In genomic region chr11:83302526-83303251, GRCm38 (mm10) we compare ENCODE assay signal across 8 mouse cellular contexts. TPM values are rescaled to one million over a fixed set of nuclear protein-coding genes. Genes with fewer than 3 reads are reported as not detected.
A peak's percentile ranks its signal among the peaks of the same experiment; 100 is the strongest.
DNase-seq lines count a peak whose midpoint lies in the region; ATAC-seq and TF ChIP-seq lines count a peak whose summit lies in the region.

Gene Pex12, minus strand, starts transcription at chr11:83302586.

- peak; percentile 96 to 98 for DNase-seq in heart, postnatal 10 days
- peak; percentile 96 for DNase-seq in large intestine, adult 2 months (ENCODE audit: low read depth, low spot score)
- peak; percentile 96 for DNase-seq in liver, postnatal 0 days
- peak; percentile 96 for DNase-seq in testis, postnatal 10 days (ENCODE audit: low spot score)

- peak; percentile 25 for TF ChIP-seq POLR2A in ES-Bruce4 (IDR thresholded peaks at IDR 0.05; ENCODE audit: insufficient read depth, low read length)

- no peaks in the 10 kb centered on the region for H3K36me3 ChIP-seq in ES-Bruce4 (ENCODE audit: control insufficient read depth, insufficient read depth, low read length, poor library complexity, severe bottlenecking)
- no peaks in the 10 kb centered on the region for H3K36me3 ChIP-seq in forebrain, embryonic 13.5 days (ENCODE audit: poor library complexity, severe bottlenecking)
- H3K36me3 ChIP-seq in liver, postnatal 0 days (replicated peaks; ENCODE audit: insufficient read depth, low read length) = no peaks in the 10 kb centered on the region
- H3K36me3 ChIP-seq in neural tube, embryonic 14.5 days (ENCODE audit: control insufficient read depth, insufficient read depth, low read length) = no peaks in the 10 kb centered on the region

- no peaks in the 10 kb centered on the region for H3K9me3 ChIP-seq in ES-Bruce4 (replicated peaks; ENCODE audit: control insufficient read depth, insufficient read depth, low read length, poor library complexity, severe bottlenecking)
- H3K9me3 ChIP-seq in forebrain, embryonic 13.5 days (replicated peaks) = no peaks in the 10 kb centered on the region
- no peaks in the 10 kb centered on the region for H3K9me3 ChIP-seq in liver, postnatal 0 days (ENCODE audit: low read length)
- H3K9me3 ChIP-seq in neural tube, embryonic 14.5 days (ENCODE audit: control insufficient read depth, low read length) = no peaks in the 10 kb centered on the region

- no peaks in the 10 kb centered on the region for H3K27me3 ChIP-seq in ES-Bruce4 (ENCODE audit: control insufficient read depth, insufficient read depth, low read length, poor library complexity, severe bottlenecking)
- no peaks in the 10 kb centered on the region for H3K27me3 ChIP-seq in forebrain, embryonic 13.5 days
- no peaks in the 10 kb centered on the region for H3K27me3 ChIP-seq in liver, postnatal 0 days (ENCODE audit: insufficient read depth, low read length)
- H3K27me3 ChIP-seq in neural tube, embryonic 14.5 days (ENCODE audit: control insufficient read depth, insufficient read depth, low read length) = no peaks in the 10 kb centered on the region

- TF ChIP-seq CTCF in ES-Bruce4 (IDR thresholded peaks at IDR 0.05; ENCODE audit: low read depth, low read length) = no peak
- TF ChIP-seq CTCF in liver, postnatal 0 days (IDR thresholded peaks at IDR 0.05; ENCODE audit: low read depth) = no peak

- peak within 1 kb of the TSS; percentile 80 for H3K4me2 ChIP-seq in forebrain, embryonic 13.5 days
- H3K4me2 ChIP-seq in liver, postnatal 0 days (ENCODE audit: low read depth, low read length) = peak within 1 kb of the TSS; percentile 86
- H3K4me2 ChIP-seq in neural tube, embryonic 14.5 days (ENCODE audit: low read depth, low read length) = peak within 1 kb of the TSS; percentile 80

- peak; percentile 78 for ATAC-seq in cerebellum, adult (ENCODE audit: insufficient number of reproducible peaks, low FRiP score, low TSS enrichment)
- peak; percentile 84 for ATAC-seq in forebrain, embryonic 13.5 days
- ATAC-seq in liver, postnatal 0 days = peak; percentile 78
- peak; percentile 80 for ATAC-seq in neural tube, embryonic 14.5 days (ENCODE audit: low read depth)

- WGBS in forebrain, embryonic 13.5 days = under 1% methylated on average over 51 of the region's 51 CpGs
- under 1% methylated on average over 51 of the region's 51 CpGs for WGBS in large intestine, adult 2 months
- WGBS in liver, postnatal 0 days (ENCODE audit: insufficient replicate concordance) = under 1% methylated on average over 51 of the region's 51 CpGs
- 0% methylated on average over 51 of the region's 51 CpGs for WGBS in neural tube, embryonic 14.5 days

- H3K27ac ChIP-seq in ES-Bruce4 (ENCODE audit: insufficient read depth, low read length) = peak within 1 kb of the TSS; percentile 74
- H3K27ac ChIP-seq in forebrain, embryonic 13.5 days = peak within 1 kb of the TSS; percentile 95
- peak within 1 kb of the TSS; percentile 98 for H3K27ac ChIP-seq in liver, postnatal 0 days (ENCODE audit: low read depth)
- H3K27ac ChIP-seq in neural tube, embryonic 14.5 days (ENCODE audit: low read depth, low read length) = peak within 1 kb of the TSS; percentile 98

- intact Hi-C loops in heart, postnatal 10 days (cut with DNase I) = no loop called here

- H3K9ac ChIP-seq in ES-Bruce4 (ENCODE audit: low read depth, poor library complexity, severe bottlenecking) = peak within 1 kb of the TSS; percentile 77
- H3K9ac ChIP-seq in forebrain, embryonic 13.5 days = peak within 1 kb of the TSS; percentile 95
- peak within 1 kb of the TSS; percentile 95 for H3K9ac ChIP-seq in liver, postnatal 0 days (replicated peaks)
- peak within 1 kb of the TSS; percentile 97 for H3K9ac ChIP-seq in neural tube, embryonic 14.5 days (replicated peaks; ENCODE audit: low read depth, low read length)

- peak; percentile 47; the same call in 1 of the 2 replicates for TF ChIP-seq EP300 in ES-Bruce4 (IDR thresholded peaks at IDR 0.05; ENCODE audit: insufficient read depth, low read depth, low read length)
- TF ChIP-seq EP300 in liver, postnatal 0 days (IDR thresholded peaks at IDR 0.05; ENCODE audit: low read depth) = peak; percentile 76; the same call in 1 of the 2 replicates

- H3K4me1 ChIP-seq in ES-Bruce4 (ENCODE audit: control insufficient read depth, insufficient read depth, low read length) = no peaks in the 10 kb centered on the region
- H3K4me1 ChIP-seq in forebrain, embryonic 13.5 days = peaks cover 42% of the 10 kb centered on the region
- H3K4me1 ChIP-seq in liver, postnatal 0 days (ENCODE audit: insufficient read depth) = peaks cover 27% of the 10 kb centered on the region
- peaks cover 32% of the 10 kb centered on the region for H3K4me1 ChIP-seq in neural tube, embryonic 14.5 days (ENCODE audit: control insufficient read depth, insufficient read depth, low read length)

- peak within 1 kb of the TSS; percentile 98 for H3K4me3 ChIP-seq in ES-Bruce4 (ENCODE audit: low read depth, low read length)
- H3K4me3 ChIP-seq in forebrain, embryonic 13.5 days = peak within 1 kb of the TSS; percentile 93
- H3K4me3 ChIP-seq in liver, postnatal 0 days (ENCODE audit: low read depth, low read length) = peak within 1 kb of the TSS; percentile 96
- H3K4me3 ChIP-seq in neural tube, embryonic 14.5 days (ENCODE audit: low read depth, low read length) = peak within 1 kb of the TSS; percentile 93

RNA-seq across cellular contexts. Expression of gene Pex12, which starts in this region (rescaled TPM):
- 10.4 and 11.8 TPM in 2 replicates for polyA plus RNA-seq in ES-Bruce4 (2011; ENCODE audit: insufficient read depth, insufficient read length, low read depth, missing spikeins)
- 17.7 and 18.2 TPM in 2 replicates for polyA plus RNA-seq in forebrain, embryonic 13.5 days (2015; fragmentation: Nextera tagmentation; extraction: Ambion mirVana)
- 10 to 100 TPM; 12.8 to 12.9 TPM for total RNA-seq in heart, postnatal 10 days (2021)
- 6.9 and 8.9 TPM in 2 replicates for polyA plus RNA-seq in large intestine, adult 2 months (2012; rRNA removed)
- polyA plus RNA-seq in liver, postnatal 0 days (2015; fragmentation: Nextera tagmentation; extraction: Ambion mirVana) = 6.8 and 7.1 TPM in 2 replicates
- polyA plus RNA-seq in neural tube, embryonic 14.5 days (2014; fragmentation: Nextera tagmentation; extraction: Ambion mirVana) = 16.3 and 16.8 TPM in 2 replicates

Comparison
In these comparisons a context has a peak if more than half of its experiments do, and no peak if none do; other contexts are left out.
1. Peak in every context shown above with its lines: DNase-seq, ATAC-seq, H3K4me3 ChIP-seq and H3K27ac ChIP-seq.